Mouse (Mus musculus) brain, embryonic 14.5 days (tissue): ENCODE results near the gene Micu1. TPM values are rescaled to one million over a fixed set of nuclear protein-coding genes. Genes with fewer than 3 reads are reported as not detected.
"Not testable (repeated sequence)": the region's sequence is repeated elsewhere in the genome, so short reads cannot be mapped to it uniquely, and the experiment has no call there.

ENCODE experiments used
- DNase-seq: peaks from one replicate; pipeline ENCODE4 v3.0.0-alpha.2; 2011; ENCODE audit warnings: low read depth
- CTCF ChIP-seq: fragments of 200-500 bp; IDR thresholded peaks from 2 replicates; pipeline ENCODE4 v1.5.1; 2012; ENCODE audit warnings: inconsistent platforms, mild to moderate bottlenecking, moderate library complexity, borderline replicate concordance; ENCODE audit not compliant: insufficient read depth, insufficient read length; ENCODE audit errors: extremely low read depth
- POLR2A ChIP-seq: fragments of 200-500 bp; IDR thresholded peaks from 2 replicates; pipeline ENCODE4 v1.6.1; 2012; ENCODE audit warnings: mild to moderate bottlenecking, inconsistent platforms, borderline replicate concordance; ENCODE audit not compliant: poor library complexity, insufficient read depth, insufficient read length, severe bottlenecking; ENCODE audit errors: extremely low read depth
- polyA plus RNA-seq: library from polyadenylated mRNA; depleted of rRNA; stranded (reverse); fragments of >200 nt; gene quantifications from 2 replicates; pipeline ENCODE4 v1.2.3, GENCODE M21; 2012

The Micu1 gene
- polyA plus RNA-seq, 1 experiment, result 77.8 TPM

GRCm38 (mm10) chr10:59857157-59857556 lies 154.9 kb downstream of the Micu1 start:
- DNase-seq, result no peak
- TF ChIP-seq POLR2A (no peak), CTCF (no peak)

- TF ChIP-seq CTCF, result no peak
- TF ChIP-seq POLR2A, result no peak
- no peak for DNase-seq
Measured at GRCm38 (mm10) chr10:59860684-59861083, 158.4 kb downstream of the Micu1 start.

GRCm38 (mm10) chr10:59861201-59861600 lies 158.9 kb downstream of the Micu1 start:
- no peak for TF ChIP-seq POLR2A
- no peak for TF ChIP-seq CTCF

GRCm38 (mm10) chr10:59862816-59863440 lies 160.7 kb downstream of the Micu1 start:
- no peak for DNase-seq
- no peak for TF ChIP-seq POLR2A
- no peak for TF ChIP-seq CTCF

More at GRCm38 (mm10) chr10:59861201-59861600, 158.9 kb downstream of the Micu1 start:
- DNase-seq, result no peak

- DNase-seq, result peak; percentile 23
Measured at GRCm38 (mm10) chr10:59863620-59864019, 161.3 kb downstream of the Micu1 start.

GRCm38 (mm10) chr10:59864232-59864875 lies 162.1 kb downstream of the Micu1 start:
- no peak for TF ChIP-seq CTCF
- TF ChIP-seq POLR2A, result no peak
- peak; percentile 13 for DNase-seq

More at GRCm38 (mm10) chr10:59863620-59864019, 161.3 kb downstream of the Micu1 start:
- TF ChIP-seq POLR2A (no peak), CTCF (no peak)

GRCm38 (mm10) chr10:59864884-59865726 lies 162.8 kb downstream of the Micu1 start:
- peak; percentile 100 for TF ChIP-seq CTCF
- no peak for TF ChIP-seq POLR2A
- DNase-seq, result peak; percentile 81

GRCm38 (mm10) chr10:59868266-59868665 lies 166.0 kb downstream of the Micu1 start:
- TF ChIP-seq CTCF (no peak), POLR2A (no peak)
- no peak for DNase-seq

GRCm38 (mm10) chr10:59870038-59870437 lies 167.8 kb downstream of the Micu1 start:
- TF ChIP-seq POLR2A (no peak), CTCF (no peak)
- DNase-seq, result no peak

GRCm38 (mm10) chr10:59872651-59873050 lies 170.4 kb downstream of the Micu1 start:
- not testable (repeated sequence) for DNase-seq

GRCm38 (mm10) chr10:59873206-59873605 lies 170.9 kb downstream of the Micu1 start:
- TF ChIP-seq POLR2A, result no peak
- TF ChIP-seq CTCF, result no peak
- no peak for DNase-seq
